Mouse (Mus musculus) forebrain, embryonic 12.5 days (tissue): ENCODE data around the gene Hebp2. TPM values are rescaled to one million over a fixed set of nuclear protein-coding genes. Genes with fewer than 3 reads are reported as not detected.
"Not testable (repeated sequence)": the region's sequence is repeated elsewhere in the genome, so short reads cannot be mapped to it uniquely, and the experiment has no call there.

ENCODE experiments used
- ATAC-seq: fragments of 200-750 bp; cut with Nextera tagmentation; 2 replicates; pipeline ENCODE4 v1.8.0; 2017; ENCODE audit warnings: moderate TSS enrichment; ENCODE audit not compliant: low FRiP score
- H3K27ac ChIP-seq: fragments of 300-500 bp; sonication (generic); 2 replicates; pipeline ENCODE4 v1.5.1; 2016; ENCODE audit warnings: mild to moderate bottlenecking
- H3K27me3 ChIP-seq: fragments of 300-500 bp; sonication (generic); 2 replicates; pipeline ENCODE4 v1.6.1; 2016; ENCODE audit warnings: mild to moderate bottlenecking
- H3K36me3 ChIP-seq: fragments of 300-500 bp; sonication (generic); replicated peaks from 2 replicates; pipeline ENCODE4 v1.6.1; 2016; ENCODE audit warnings: mild to moderate bottlenecking
- H3K4me1 ChIP-seq: fragments of 300-500 bp; sonication (generic); 2 replicates; pipeline ENCODE4 v1.6.1; 2016
- H3K4me2 ChIP-seq: fragments of 300-500 bp; sonication (generic); 2 replicates; pipeline ENCODE4 v1.6.1; 2016; ENCODE audit warnings: mild to moderate bottlenecking, moderate library complexity
- H3K4me3 ChIP-seq: fragments of 300-500 bp; sonication (generic); replicated peaks from 2 replicates; pipeline ENCODE4 v1.5.1; 2016; ENCODE audit warnings: mild to moderate bottlenecking
- H3K9ac ChIP-seq: fragments of 300-500 bp; sonication (generic); 2 replicates; pipeline ENCODE4 v1.6.1; 2016; ENCODE audit warnings: mild to moderate bottlenecking
- H3K9me3 ChIP-seq: fragments of 300-500 bp; sonication (generic); 2 replicates; pipeline ENCODE4 v1.6.1; 2016
- WGBS: fragments of 180-500 bp; shearing (Covaris S2); methylation state at CpG from one replicate; pipeline ENCODE4 v1.1.7; 2016; 5-methylcytosine and 5-hydroxymethylcytosine counted together
- polyA plus RNA-seq: library from polyadenylated mRNA; unstranded; fragments of >200 nt; fragmentation: Nextera tagmentation; extraction: Ambion mirVana; gene quantifications from 2 replicates; pipeline ENCODE4 v1.2.1, GENCODE M21; 2016

The Hebp2 gene
- 6.8 and 8.8 TPM in 2 replicates for polyA plus RNA-seq

- Histone ChIP-seq H3K4me3 (peak within 1 kb of the TSS; percentile 56), H3K4me2 (peak within 1 kb of the TSS; percentile 90), H3K27me3 (peaks cover 7% of the 10 kb centered on the region; the same call in 1 of the 2 replicates), H3K27ac (no peak within 1 kb of the TSS), H3K4me1 (0 out of 2 replicates have a peak, but pooled peaks cover 2% of the 10 kb centered on the region), H3K9ac (peak within 1 kb of the TSS; percentile 72), H3K9me3 (no peaks in the 10 kb centered on the region), H3K36me3 (no peaks in the 10 kb centered on the region)
- 1% methylated on average over 22 of the region's 22 CpGs for WGBS
- peak; percentile 91 for ATAC-seq
Observed at GRCm38 (mm10) chr10:18545813-18546235, at the start of gene Hebp2. TSS of gene Hebp2 (minus strand) at chr10:18546076.

- Histone ChIP-seq H3K4me3 (no peak overlapping the region), H3K36me3 (0 out of 2 replicates have a peak, but pooled peaks cover 4% of the 10 kb centered on the region), H3K9ac (no peak overlapping the region), H3K27ac (no peak overlapping the region), H3K4me1 (no peaks in the 10 kb centered on the region), H3K4me2 (no peak overlapping the region), H3K27me3 (no peaks in the 10 kb centered on the region), H3K9me3 (no peaks in the 10 kb centered on the region)
- no peak for ATAC-seq
- 87% methylated on average over 5 of the region's 5 CpGs for whole genome bisulfite sequencing
Observed at GRCm38 (mm10) chr10:18589455-18589854, 43.6 kb upstream of the Hebp2 start.

DNA sequence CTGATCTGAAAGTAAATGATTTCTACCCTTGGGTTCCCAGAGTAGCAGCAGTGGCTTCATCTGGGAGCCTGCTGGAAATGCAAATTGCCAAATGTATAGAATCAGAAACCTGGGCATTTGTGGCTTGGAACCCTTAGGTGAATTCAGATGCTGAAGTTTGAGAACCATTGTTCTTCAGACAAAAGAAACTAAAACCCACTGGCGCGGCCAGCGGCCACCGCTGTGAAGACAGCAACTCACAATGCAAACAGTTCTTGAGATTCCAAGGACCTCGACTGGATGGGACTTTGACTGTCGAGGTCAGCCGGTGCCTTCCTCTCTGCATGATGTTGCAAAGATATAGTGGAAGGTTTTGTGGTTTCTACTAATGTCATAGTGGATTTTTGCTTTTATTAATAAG is 38.3 kb upstream of the Hebp2 start:
- Histone ChIP-seq H3K4me1 (peaks cover 4% of the 10 kb centered on the region; the same call in 1 of the 2 replicates), H3K9ac (no peak overlapping the region), H3K36me3 (no peaks in the 10 kb centered on the region), H3K9me3 (no peaks in the 10 kb centered on the region), H3K4me2 (no peak overlapping the region), H3K27ac (no peak overlapping the region), H3K27me3 (no peaks in the 10 kb centered on the region), H3K4me3 (no peak overlapping the region)
- WGBS = 5% methylated on average over 7 of the region's 7 CpGs
- no peak for ATAC-seq

GRCm38 (mm10) chr10:18572581-18572980 is 26.7 kb upstream of the Hebp2 start:
- Histone ChIP-seq H3K9me3 (no peaks in the 10 kb centered on the region), H3K27me3 (no peaks in the 10 kb centered on the region), H3K4me1 (no peaks in the 10 kb centered on the region), H3K36me3 (no peaks in the 10 kb centered on the region), H3K27ac (no peak overlapping the region), H3K4me2 (no peak overlapping the region), H3K9ac (no peak overlapping the region), H3K4me3 (no peak overlapping the region)
- 64% methylated on average over 2 of the region's 2 CpGs for WGBS
- no peak for ATAC-seq

DNA sequence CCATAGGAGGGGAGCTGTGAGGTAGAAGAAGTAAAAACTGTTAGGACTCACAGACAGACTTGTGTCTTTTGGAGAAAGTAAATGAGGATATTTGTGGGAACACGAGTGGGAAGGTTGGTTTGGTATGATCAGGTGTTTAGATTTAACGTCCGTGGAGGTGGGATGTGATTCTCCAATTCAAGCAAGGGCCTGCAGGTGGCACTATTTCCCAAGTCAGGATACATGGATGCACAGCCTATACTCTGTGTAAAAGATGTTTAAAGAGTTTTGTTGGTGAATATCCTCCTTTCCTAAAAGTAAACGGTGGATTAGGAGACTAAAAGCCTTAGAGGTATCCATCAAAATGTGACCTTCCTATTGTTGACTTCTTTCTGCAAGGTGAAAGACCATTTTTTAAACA is 17.1 kb upstream of the Hebp2 start:
- 6% methylated on average over 4 of the region's 4 CpGs for WGBS
- ATAC-seq = 0 out of 2 replicates have a peak, but pooled peaks have one; percentile 61
- Histone ChIP-seq H3K9me3 (no peaks in the 10 kb centered on the region), H3K9ac (no peak overlapping the region), H3K27me3 (no peaks in the 10 kb centered on the region), H3K27ac (no peak overlapping the region), H3K36me3 (no peaks in the 10 kb centered on the region), H3K4me3 (no peak overlapping the region), H3K4me1 (no peaks in the 10 kb centered on the region), H3K4me2 (no peak overlapping the region)

DNA sequence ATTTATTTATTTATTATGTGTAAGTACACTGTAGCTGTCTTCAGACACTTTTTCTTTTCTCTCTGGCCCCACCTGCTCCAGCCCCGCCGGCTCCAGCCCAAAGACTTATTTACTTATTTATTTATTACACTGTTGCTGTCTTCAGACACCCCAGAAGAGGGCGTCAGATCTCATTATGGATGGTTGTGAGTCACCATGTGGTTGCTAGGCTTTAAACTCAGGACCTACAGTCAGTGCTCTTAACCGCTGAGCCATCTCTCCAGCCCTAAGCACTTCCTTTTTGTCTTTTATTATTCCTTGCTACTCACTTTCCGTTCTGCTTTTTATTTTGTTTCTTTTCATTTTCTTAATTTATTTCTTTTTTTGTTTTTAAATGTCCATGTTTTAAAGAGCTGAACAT is 15.6 kb upstream of the Hebp2 start:
- H3K9me3 ChIP-seq = no peaks in the 10 kb centered on the region
- no peak overlapping the region for H3K4me2 ChIP-seq
- no peaks in the 10 kb centered on the region for H3K27me3 ChIP-seq
- no peak overlapping the region for H3K9ac ChIP-seq
- no peak for ATAC-seq
- H3K36me3 ChIP-seq = no peaks in the 10 kb centered on the region
- H3K4me1 ChIP-seq = no peaks in the 10 kb centered on the region
- WGBS = 54% methylated on average over 5 of the region's 5 CpGs
- no peak overlapping the region for H3K27ac ChIP-seq
- H3K4me3 ChIP-seq = no peak overlapping the region

GRCm38 (mm10) chr10:18559076-18559475 is 13.2 kb upstream of the Hebp2 start:
- WGBS = 83% methylated on average over 9 of the region's 9 CpGs
- not testable (repeated sequence) for H3K4me2 ChIP-seq, H3K9me3 ChIP-seq, H3K9ac ChIP-seq, H3K36me3 ChIP-seq, H3K4me1 ChIP-seq, H3K4me3 ChIP-seq, ATAC-seq, H3K27me3 ChIP-seq, H3K27ac ChIP-seq

GRCm38 (mm10) chr10:18549321-18550216 is 3.7 kb upstream of the Hebp2 start:
- Histone ChIP-seq H3K4me3 (peak overlapping the region; percentile 44), H3K27ac (no peak overlapping the region), H3K36me3 (no peaks in the 10 kb centered on the region), H3K9me3 (no peaks in the 10 kb centered on the region), H3K4me2 (peak overlapping the region; percentile 67), H3K9ac (peak overlapping the region; percentile 29; the same call in 1 of the 2 replicates), H3K27me3 (peaks cover 4% of the 10 kb centered on the region; the same call in 1 of the 2 replicates), H3K4me1 (0 out of 2 replicates have a peak, but pooled peaks cover 2% of the 10 kb centered on the region)
- peak; percentile 57 for ATAC-seq
- 6% methylated on average over 35 of the region's 35 CpGs for WGBS

- peaks cover 7% of the 10 kb centered on the region; the same call in 1 of the 2 replicates for H3K27me3 ChIP-seq
- H3K9me3 ChIP-seq = no peaks in the 10 kb centered on the region
- H3K4me1 ChIP-seq = 0 out of 2 replicates have a peak, but pooled peaks cover 2% of the 10 kb centered on the region
- no peak overlapping the region for H3K4me3 ChIP-seq
- no peak overlapping the region for H3K9ac ChIP-seq
- no peak overlapping the region for H3K27ac ChIP-seq
- ATAC-seq = no peak
- H3K36me3 ChIP-seq = no peaks in the 10 kb centered on the region
- H3K4me2 ChIP-seq = no peak overlapping the region
- WGBS = 85% methylated on average over 4 of the region's 4 CpGs
Observed at GRCm38 (mm10) chr10:18547381-18547780, 1.5 kb upstream of the Hebp2 start.

DNA sequence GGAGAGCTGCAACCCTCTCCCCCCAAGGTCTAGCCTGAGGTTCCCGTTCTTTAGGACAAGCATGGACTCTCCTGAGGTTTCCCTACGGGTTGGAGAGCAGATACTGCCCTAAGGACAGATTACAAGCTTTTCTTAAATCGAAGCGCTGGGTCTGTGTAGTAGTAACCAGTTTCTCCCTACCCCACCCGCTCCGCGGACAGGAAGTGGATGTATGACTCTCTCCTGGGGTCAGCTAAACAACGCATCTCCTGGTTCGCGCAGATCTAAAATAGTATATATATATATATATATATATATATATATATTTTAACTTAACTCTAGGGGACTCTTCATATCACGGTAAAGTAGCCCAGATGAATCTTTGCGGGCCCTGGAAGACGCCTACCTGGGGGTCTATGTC is 567 bp downstream of the Hebp2 start:
- Histone ChIP-seq H3K9me3 (no peaks in the 10 kb centered on the region), H3K4me1 (0 out of 2 replicates have a peak, but pooled peaks cover 2% of the 10 kb centered on the region), H3K4me3 (peak overlapping the region; percentile 56), H3K36me3 (no peaks in the 10 kb centered on the region), H3K9ac (peak overlapping the region; percentile 72), H3K27me3 (peaks cover 5% of the 10 kb centered on the region; the same call in 1 of the 2 replicates), H3K4me2 (peak overlapping the region; percentile 90), H3K27ac (no peak overlapping the region)
- 12% methylated on average over 13 of the region's 13 CpGs for WGBS
- no peak; the same call in 1 of the 2 replicates for ATAC-seq

- no peak overlapping the region for H3K4me3 ChIP-seq
- no peaks in the 10 kb centered on the region for H3K27me3 ChIP-seq
- no peaks in the 10 kb centered on the region for H3K9me3 ChIP-seq
- no peak overlapping the region for H3K4me2 ChIP-seq
- no peaks in the 10 kb centered on the region for H3K4me1 ChIP-seq
- H3K36me3 ChIP-seq = peaks cover 11% of the 10 kb centered on the region
- H3K9ac ChIP-seq = no peak overlapping the region
- no peak overlapping the region for H3K27ac ChIP-seq
- 96% methylated on average over 2 of the region's 2 CpGs for WGBS
- ATAC-seq = no peak
Observed at GRCm38 (mm10) chr10:18536889-18537288, 9.0 kb downstream of the Hebp2 start.

DNA sequence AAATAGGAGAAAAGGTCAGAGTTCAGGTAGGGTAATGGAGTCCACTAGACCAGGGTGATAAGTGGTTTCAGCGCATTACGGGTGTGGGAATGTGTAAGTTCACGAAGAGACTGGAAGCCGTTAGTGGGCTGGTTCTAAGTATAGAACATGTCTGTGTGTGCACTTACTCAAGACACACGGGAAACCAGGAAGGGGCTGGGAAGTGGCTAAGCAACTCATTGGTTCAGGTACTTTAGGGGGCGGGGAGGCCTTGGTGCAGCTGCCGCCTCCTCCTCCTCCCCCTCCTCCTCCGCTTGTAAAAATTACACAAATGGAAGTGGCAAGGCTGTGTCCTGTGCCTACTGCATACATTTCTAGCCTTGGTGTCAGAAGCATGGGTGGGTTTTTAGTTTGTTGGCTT is 13.6 kb downstream of the Hebp2 start:
- WGBS = 68% methylated on average over 8 of the region's 8 CpGs
- Histone ChIP-seq H3K4me1 (peaks cover 2% of the 10 kb centered on the region; the same call in 1 of the 2 replicates), H3K27ac (no peak overlapping the region), H3K9me3 (no peaks in the 10 kb centered on the region), H3K27me3 (no peaks in the 10 kb centered on the region), H3K9ac (no peak overlapping the region), H3K36me3 (peaks cover 20% of the 10 kb centered on the region), H3K4me3 (no peak overlapping the region), H3K4me2 (no peak overlapping the region)
- no peak for ATAC-seq
